Mouse (Mus musculus): ENCODE data around the gene Ctsw.

Ctsw gene

DNA sequence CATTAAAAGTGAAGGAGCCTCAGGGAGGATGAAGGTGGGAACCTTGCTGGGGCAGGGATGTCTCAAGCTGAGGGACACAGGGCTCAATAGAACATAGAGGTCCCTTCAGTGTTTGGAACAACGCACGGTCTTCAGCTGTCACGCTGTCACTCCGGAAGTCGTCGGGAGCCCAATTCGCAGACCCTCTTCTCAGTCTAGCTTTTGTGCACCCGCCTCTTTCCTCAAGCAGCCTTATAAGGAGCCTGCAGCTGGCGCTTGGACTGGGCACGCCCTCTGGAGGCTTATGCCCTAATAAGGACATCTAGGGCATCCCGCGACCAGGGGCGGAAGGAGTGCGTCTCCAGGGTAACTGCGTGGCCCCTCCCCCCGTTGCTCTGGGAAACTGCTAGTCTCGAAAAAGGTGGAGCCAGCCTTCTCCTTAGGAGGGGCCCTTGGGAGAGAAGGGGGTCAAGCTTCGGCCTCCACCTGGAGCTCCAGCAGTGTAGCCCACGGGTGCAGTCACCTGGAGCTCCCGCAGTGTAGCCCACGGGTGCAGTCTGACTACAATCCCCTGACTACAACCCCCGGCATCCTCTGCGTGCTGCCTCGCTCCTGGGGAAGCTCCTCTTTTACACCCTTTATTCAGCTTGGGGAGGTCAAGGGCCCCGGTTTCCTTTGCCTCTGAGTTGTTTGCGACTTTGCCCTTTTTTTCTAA, 20.7 kb upstream of the Ctsw start:
- intact Hi-C loops (cut with DNase I) = loop anchor here (5.0 kb wide), 1 partner anchor 57 kb away; no protein-coding TSS in a partner anchor

DNA sequence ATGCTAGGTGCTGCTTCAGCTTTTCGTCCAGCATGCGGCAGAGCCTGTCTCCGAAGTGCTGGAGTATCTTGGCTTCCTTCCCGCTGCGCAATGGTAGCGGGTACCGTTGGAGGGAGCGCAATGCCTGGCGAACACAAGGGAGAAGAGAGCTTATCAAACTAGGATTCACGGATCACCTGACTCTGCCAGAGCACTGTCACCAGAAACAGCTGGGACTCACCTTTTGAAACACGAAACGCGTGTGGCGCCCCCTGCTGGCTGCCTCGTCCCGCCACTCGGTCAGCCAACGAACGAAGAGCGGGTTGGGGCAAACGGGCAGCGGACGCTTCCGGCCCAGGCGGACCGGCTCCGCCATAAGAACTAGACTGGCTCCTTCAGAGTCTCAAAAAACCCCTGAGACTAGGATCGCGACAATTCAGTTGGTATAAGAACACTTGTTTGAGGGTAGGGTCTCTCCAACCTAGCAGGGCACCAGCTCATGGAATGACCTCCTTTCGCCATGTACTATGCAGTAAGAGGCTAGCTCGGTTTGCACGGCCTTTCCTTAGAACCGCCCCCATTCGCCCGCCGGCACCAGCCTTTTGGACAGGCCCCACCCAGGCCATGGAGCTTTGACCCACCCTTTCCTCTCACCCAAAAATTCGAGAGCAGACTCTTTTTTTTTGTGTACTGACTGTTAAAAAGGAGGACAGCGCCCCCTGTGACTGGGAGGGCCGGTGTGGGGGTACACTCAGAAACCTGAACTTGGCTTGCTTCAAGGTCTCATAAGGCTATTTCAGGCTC, 19.7 kb upstream of the Ctsw start, which contains the start of gene Mus81:
TSS of gene Mus81 (minus strand) at position 635 of the 783 bp plus-strand sequence.
- intact Hi-C loops (cut with DNase I) = loop anchor here (5.0 kb wide), 1 partner anchor 56 kb away; no protein-coding TSS in a partner anchor

DNA sequence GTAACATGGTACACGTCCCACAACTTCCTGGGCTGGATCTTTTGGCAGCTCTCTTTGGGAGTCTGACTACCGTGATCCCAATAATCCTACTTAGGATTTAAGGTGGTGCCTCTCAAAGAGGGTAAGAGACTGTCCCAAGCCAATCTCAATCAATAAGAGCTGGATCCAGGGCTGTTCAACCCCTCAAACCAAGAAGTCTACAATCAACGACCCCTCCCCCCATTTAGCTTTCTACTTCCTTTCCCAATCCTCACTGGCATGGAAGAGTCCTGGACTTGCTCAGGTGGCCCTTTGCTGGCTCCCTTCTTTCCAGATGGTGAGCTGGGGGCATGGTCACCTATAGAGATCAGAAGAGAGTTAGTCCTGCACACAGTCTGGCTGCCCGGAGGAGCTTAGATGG, 18.5 kb upstream of the Ctsw start:
- intact Hi-C loops (cut with DNase I) = loop anchor here (5.0 kb wide), 1 partner anchor 54 kb away; no protein-coding TSS in a partner anchor

DNA sequence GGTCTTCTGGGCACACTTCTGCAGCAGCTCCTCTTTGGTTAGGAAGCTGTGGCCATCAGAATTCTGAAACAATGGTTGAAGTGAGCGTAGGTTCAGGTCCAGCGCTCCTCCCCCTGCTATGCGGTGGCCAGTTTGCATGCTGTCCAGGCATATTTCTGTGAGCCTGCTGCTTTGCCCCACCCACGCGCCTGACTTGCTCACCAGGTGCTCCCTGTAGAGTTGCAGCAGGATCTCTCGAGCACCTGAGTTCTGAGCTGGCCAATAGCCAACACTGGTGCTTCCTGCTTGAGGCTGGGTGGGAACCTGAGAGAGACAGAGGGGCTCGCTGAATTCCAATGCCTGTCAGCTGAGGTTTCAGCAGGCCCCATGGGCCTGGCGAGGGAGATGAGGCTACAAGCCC, 18.0 kb upstream of the Ctsw start:
- intact Hi-C loops (cut with DNase I) = loop anchor here (5.0 kb wide), 1 partner anchor 54 kb away; no protein-coding TSS in a partner anchor

DNA sequence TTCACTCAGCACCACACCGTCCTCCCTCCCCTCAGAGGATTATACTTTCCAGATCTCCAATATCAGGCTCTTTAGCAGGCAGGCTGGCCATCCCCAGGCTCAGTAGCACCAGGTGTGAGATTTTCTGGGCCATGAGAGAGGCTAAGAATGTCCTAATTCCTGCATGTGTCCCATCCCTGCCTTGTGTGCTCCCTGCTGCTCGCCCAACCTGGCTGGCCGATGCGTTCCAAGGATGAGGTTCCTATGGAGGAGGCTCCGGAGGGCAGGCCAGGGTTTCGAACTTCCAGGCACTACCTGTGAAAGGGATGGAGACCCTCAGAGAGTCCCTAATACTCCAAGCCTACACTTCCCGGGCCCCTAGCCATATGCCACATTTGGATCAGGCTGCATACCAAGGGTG, 17.5 kb upstream of the Ctsw start:
- intact Hi-C loops (cut with DNase I) = loop anchor here (5.0 kb wide), 1 partner anchor 54 kb away; no protein-coding TSS in a partner anchor

DNA sequence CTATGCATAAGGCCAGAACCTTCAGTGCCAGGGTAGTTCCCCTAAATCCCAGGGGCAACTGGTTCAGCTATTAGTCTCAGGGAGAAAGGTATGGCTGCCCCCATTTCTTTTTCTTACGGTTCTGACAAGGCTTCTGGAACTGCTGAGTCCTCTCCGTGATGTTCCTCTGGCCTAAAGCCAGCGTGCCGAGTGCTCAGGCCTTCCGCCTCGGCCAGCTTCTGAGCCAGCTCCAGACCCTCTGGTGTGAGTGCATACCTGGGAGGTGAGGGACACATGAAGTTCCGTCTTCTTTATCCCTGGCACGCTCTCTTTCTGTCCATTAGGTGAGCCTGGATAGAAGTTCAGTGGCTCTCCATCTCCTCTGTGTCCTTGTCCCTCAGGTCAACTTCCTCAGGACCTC, 17.1 kb upstream of the Ctsw start:
- intact Hi-C loops (cut with DNase I) = loop anchor here (5.0 kb wide), 1 partner anchor 53 kb away; no protein-coding TSS in a partner anchor

DNA sequence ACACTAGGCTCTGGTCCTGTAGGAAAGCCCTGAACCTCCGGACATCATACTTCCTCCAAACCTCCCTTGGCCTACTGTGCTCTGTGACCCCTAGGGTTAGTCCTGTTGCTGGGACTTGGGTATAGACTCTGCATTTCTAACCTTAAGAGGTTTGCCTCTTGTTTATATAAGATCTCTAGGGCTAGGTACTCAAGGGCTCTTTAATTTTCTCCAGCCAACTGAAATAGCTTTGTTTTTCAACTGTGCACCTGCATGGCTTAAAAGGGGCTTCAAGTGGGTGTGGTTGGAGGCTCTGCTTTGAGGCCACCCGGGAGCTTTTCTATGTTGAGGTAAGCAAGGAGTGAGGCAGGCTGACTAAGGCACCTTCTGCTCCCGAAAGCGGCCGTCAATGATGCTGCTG, 16.2 kb upstream of the Ctsw start:
- intact Hi-C loops (cut with DNase I) = no loop called here

DNA sequence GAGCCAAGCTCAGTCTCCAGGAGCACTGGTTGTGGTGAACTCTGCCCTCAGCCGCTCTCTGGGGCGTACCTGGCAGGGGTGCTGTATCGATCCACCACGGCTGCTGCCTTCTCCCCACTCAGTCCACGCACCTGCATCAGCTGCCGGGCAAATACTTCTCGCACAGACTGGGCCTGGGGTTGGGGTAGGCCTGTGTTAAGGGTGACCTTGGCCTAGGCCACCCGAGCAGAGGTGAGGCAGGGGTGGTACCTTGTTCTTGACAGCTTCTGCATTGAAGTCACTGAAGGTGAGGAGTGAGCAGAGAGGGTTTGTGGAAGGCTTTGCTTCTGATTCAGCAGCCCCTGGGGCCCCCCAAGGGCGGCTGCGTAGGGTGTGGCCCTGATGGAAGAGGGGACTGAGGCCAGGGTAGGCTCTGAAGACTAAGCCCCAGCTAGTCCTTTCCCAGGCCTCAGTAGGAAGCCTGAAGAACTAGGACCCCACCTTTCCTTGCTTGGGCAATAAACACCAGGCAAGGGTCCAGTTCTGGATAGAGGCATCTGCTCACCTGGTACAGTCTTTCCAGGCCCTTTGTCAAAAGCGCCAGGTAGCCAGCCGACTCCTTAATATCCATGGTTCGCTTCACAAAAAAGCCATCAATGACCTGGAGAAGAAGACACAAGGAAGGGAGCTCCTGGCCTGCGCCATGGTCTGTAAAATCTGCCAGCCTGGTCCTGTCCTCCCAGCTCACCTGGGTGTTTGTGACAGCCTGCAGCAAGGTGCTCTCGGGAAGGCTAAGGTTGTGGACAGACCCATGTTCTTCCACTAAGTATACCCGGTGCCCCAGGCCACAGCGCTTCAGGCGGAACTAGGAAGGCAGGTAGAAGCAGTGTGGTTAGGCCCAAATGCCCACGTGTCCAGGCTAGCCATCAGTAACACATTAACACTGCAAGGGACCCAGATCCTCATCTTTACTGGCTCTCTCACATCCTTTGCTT, 15.4 kb upstream of the Ctsw start:
- intact Hi-C loops (cut with DNase I) = no loop called here

DNA sequence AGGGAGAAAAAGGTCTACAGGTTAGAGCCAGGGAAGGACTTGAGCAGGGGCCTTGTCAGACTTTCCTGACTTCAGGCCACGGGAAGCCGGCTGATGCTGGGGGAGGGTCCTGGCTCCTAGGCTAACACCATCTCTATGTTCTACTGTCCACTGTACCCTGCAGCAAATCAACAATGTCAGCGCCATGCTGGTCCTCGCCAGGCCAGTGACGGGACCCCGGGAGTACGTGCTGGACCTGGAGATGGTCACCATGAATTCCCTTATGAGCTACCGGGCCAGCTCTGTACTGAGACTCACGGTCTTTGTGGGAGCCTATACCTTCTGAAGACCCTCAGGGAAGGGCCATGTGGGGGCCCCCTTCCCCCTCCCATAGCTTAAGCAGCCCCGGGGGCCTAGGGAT, 13.1 kb upstream of the Ctsw start:
- intact Hi-C loops (cut with DNase I) = no loop called here

DNA sequence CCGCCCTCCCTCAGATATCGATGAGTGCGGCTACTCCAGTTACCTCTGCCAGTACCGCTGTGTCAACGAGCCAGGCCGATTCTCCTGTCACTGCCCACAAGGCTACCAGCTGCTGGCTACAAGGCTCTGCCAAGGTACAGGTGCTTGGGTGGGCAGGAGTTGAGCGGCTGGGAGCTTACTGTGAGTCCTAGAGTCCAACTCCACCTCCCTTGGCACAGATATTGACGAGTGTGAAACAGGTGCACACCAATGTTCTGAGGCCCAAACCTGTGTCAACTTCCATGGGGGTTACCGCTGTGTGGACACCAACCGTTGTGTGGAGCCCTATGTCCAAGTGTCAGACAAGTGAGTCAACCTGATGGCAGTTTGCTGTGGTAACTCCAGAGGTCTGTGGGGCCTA, 11.7 kb upstream of the Ctsw start:
- intact Hi-C loops (cut with DNase I) = no loop called here

DNA sequence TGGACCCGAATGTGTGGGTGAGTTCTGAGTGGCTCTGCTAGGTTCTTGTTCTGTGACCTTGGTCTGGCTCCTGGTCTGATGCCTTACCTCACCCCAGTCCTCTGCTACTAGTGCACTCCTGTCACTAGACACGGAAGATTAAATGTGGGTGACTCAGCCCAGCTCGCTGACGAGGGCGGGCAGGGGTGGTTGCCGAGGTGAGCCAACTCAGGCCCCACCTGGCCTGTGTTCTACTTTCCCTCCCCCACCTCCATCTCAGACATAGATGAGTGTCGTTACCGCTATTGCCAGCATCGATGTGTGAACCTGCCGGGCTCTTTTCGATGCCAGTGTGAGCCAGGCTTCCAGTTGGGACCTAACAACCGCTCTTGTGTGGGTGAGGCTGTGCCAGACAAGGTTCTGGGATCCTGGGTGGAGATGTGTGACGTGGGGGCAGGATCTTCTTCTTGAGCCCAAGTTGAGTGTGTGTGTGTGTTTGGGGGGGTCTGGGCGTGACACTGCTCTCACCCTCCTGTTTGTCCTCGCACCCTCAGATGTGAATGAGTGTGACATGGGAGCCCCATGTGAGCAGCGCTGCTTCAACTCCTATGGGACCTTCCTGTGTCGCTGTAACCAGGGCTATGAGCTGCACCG, 9.5 kb upstream of the Ctsw start:
- intact Hi-C loops (cut with DNase I) = no loop called here

DNA sequence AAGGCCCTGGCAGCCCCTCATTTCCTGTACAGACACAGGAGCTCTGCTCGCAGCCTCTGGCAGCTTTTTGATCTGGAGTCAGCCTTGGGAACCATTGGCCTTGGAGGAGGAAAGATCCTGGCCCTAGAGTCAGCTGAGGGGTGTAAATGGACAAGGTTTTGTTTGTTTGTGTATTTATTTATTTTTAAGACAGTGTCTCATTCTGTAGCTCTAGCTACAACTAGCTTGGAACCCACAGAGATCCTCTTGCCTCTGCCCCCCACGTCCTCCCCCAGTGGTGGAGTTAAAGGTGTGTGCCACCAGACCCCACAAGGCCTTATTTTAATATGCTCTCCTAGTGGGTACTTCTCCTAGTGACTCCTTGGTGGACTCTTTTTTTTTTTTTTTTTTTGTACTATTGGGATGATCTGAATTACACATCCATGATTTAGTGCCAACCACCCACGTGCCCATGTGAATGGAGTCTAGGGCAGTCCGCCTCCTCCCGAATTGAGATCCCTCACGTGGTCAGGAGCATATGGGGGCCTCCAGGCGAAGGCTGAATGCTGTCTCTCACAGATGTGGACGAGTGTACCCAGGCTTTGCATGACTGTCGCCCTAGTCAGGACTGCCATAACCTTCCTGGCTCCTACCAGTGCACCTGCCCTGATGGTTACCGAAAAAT, 8.8 kb upstream of the Ctsw start:
- intact Hi-C loops (cut with DNase I) = no loop called here

DNA sequence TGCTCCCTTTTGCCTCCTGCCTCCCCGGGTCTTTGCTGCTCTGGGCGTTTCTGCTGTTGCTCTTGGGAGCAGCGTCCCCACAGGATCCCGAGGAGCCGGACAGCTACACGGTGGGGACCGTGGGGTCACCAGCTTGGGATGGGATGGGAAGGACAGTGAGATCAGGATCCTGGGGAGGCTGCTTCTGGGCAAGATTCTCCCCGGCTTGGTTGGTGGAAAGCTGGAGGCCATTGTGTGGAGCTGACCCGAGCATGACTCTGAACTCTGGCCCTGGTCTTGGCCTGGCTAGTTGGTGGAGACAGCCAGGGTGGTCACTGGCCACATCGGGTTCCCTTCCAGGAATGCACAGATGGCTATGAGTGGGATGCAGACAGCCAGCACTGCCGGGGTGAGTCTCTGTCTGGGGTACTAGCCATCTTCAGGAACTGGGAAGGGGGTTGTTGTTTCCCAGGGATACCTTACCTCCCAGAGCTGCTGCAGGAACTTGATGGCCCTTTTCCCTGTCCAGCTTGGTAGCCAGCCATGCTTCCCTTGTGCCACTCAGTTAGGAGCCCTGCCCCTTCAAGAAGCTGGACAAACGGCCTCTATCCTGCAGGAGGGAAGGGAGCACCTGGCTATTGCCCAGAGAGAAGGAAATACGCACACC, 6.9 kb upstream of the Ctsw start:
- intact Hi-C loops (cut with DNase I) = no loop called here

DNA sequence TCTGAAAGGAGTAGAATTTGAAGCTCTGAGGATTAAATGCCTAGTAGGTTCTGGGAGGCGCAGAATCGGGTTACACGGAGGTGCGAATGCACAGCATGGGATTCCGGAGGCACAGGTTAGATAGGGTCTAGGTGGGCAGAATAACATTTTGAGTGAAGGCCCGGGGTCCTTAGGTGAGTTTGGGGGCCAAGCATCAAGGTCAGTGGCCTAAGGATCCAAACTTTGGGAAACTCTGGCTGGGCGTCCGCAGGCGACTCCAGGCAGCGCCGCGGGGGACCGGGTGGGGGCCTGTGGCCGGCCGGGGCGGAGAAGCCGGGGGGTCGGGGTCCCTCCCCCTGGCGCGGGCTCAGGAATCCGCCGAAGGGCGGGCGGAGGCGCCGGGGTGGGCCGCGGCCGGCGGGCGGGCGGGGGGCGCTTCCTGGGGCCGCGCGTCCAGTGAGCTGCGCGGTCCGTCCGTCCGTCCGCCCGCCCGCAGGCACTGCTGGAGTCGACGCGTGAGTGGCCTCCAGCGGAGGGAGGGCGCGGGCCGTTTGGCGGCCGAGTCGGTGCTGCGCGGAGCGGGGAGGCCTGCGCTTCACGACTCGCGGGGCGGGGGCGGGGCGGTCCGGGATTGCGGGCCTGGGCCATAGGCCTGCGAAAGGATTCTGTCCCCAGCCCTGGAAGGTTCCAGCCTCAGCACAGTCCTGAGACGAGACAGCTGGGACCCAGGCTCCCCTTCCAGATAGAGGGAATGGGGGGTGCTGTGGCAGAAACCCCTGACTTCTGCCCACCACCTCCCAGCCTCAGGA, 6.2 kb upstream of the Ctsw start:
- intact Hi-C loops (cut with DNase I) = no loop called here

DNA sequence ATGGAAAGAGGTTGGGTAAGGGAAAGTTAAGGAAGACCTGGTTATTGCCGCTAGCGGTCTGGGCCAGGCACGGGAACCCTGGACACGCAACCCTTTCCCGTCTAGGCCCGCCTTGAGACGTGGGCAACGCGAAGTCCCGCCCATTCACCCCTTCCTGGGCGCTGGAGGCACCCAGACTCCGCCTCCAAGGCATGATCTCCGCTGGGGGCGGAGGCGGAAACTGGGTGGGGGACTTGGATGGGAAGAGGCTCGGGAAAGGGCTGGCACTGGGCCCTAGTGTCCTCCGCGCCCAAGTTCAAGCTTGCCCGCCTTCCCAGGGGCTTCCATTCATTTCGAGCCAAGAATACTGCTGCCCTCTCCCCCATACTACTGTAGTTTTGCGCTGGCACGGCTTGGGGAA, 5.4 kb upstream of the Ctsw start, which contains the start of gene Efemp2:
TSS of gene Efemp2 (plus strand) at position 235 of the 400 bp plus-strand sequence.
- intact Hi-C loops (cut with DNase I) = no loop called here

DNA sequence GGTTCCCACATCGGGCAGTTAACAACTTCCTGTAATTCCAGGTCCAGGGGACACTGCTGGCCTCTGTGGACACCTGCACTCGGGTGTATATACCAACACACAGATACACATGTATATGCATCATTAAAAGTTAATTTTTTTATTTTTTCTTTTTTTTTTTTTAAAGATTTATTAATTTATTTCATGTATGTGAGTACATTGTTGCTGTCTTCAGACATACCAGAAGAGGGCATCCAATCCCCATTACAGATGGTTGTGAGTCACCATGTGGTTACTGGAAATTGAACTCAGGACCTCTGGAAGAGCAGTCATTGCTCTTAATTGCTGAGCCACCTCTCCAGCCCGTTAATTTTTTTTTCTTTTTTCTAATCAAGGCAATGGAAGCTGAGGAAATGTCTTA, 4.5 kb upstream of the Ctsw start:
- intact Hi-C loops (cut with DNase I) = no loop called here

DNA sequence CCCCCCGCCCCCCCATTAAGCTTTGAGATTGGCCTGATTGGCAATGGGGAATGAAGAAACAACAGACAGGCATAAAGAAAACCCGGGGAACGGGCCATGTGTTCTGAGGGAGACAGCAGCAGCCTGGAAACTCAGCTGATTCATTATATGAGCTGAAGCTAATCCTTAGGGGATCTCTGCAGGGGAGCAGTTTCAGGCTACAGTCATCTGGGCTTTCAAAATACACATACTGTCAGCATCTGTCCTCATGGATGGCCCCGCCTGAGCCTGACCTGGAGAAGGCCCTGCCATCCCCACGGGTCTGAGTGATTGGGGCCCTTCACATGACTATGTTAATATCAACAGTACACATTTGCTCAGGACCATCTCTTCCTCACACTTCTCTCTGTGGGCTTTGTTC, 3.5 kb upstream of the Ctsw start:
- intact Hi-C loops (cut with DNase I) = no loop called here

DNA sequence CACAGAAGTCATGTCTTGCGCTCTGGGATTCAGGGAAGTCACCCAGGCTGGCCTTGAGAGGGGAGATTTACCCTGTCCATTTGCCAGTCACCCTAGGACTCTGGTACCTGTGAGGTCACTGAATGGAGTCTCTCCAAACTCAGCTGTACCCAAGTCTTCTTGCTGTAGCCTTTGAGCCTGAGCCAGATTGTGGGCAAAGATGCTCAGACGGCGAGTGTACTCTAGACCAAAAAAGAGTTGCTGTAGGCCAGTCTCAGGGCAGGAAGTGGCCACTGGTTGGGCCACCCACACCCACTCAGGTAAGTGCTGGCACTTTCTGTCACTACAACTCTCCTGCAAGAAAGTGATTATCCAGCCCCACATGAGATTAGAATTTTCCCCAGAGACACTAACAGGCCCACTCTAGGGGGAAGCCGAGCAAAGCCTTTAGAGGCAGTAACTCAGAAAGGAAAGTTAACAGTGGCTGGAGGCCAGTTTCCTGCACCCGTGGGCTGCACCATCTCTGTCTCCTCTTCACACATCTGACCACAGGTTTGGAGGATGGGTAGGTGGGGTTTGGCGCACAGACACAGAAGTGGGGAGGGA, 1.3 kb downstream of the Ctsw start:
- intact Hi-C loops (cut with DNase I) = no loop called here

All from adrenal gland (tissue).